Mouse (Mus musculus) macrophage (primary cell): ENCODE data around the gene Foxb1. TPM values are rescaled to one million over a fixed set of nuclear protein-coding genes. Genes with fewer than 3 reads are reported as not detected.

Source experiments
- H3K27ac ChIP-seq: fragments of 350-480 bp; formaldehyde crosslinking; 2 replicates; pipeline ENCODE4 v1.9.0; 2021
- H3K36me3 ChIP-seq: fragments of 350-480 bp; formaldehyde crosslinking; 2 replicates; pipeline ENCODE4 v1.9.0; 2021; ENCODE audit errors: inconsistent target
- H3K4me3 ChIP-seq: fragments of 350-480 bp; formaldehyde crosslinking; 2 replicates; pipeline ENCODE4 v1.9.0; 2021; ENCODE audit errors: inconsistent target
- H3K79me2 ChIP-seq: fragments of 350-480 bp; formaldehyde crosslinking; 2 replicates; pipeline ENCODE4 v1.9.0; 2021; ENCODE audit errors: inconsistent target
- WGBS: methylation state at CpG from one replicate; pipeline ENCODE4 v1.1.7; 2026; ENCODE audit warnings: inconsistent platforms; ENCODE audit not compliant: missing documents; 5-methylcytosine and 5-hydroxymethylcytosine counted together
- polyA plus RNA-seq: library from polyadenylated mRNA; stranded (reverse); fragments of 250-400 nt; gene quantifications from 3 replicates; pipeline ENCODE4 v1.2.4, GENCODE M21; 2018; ENCODE audit warnings: inconsistent platforms

The Foxb1 gene
- polyA plus RNA-seq, 1 experiment from 2014 or later: not detected

DNA sequence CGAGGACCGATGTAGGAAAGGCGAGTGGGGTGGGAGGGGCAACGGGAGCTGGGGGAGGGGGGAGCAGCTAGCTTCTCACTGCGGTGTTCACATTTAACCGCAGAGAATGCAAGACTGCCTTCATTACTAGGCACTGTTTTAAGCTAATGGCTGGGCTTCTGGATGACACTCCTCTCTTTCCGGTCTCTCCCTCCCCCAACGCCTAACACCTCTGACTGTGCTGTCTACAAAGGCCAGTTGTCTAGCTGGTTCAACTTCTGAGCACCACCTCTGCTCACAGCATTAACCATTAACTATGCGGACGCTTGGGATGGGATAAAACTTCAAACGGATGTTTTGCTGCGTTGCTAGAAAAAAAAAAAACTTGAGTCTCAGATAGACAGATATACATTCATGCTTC, 45.3 kb downstream of the Foxb1 start:
- Histone ChIP-seq H3K79me2 (no peaks in the 10 kb centered on the region), H3K4me3 (no peak overlapping the region), H3K36me3 (no peaks in the 10 kb centered on the region), H3K27ac (no peak overlapping the region)
- WGBS: 18% methylated on average over 12 of the region's 12 CpGs

DNA sequence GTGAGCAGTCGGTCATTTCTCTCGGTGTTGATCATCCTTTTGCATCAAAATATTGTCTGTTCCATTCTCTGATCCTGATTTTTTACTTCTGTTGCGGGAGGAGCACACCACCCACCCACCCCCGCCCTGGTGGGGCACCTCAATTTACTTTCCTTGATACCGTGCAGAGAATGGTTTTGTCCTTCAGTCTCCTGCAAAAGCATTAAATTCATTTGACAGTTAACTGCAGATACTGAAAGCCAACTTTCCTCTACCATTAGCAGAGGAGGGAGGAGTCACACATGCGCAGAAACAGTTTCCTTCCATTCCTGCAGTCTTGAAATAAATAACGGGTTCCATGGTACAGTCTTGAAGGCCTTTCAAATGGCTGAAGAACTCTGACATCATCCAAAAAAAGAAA, 46.4 kb downstream of the Foxb1 start:
- 72% methylated on average over 7 of the region's 7 CpGs for WGBS
- Histone ChIP-seq H3K36me3 (no peaks in the 10 kb centered on the region), H3K27ac (no peak overlapping the region), H3K79me2 (no peaks in the 10 kb centered on the region), H3K4me3 (no peak overlapping the region)

DNA sequence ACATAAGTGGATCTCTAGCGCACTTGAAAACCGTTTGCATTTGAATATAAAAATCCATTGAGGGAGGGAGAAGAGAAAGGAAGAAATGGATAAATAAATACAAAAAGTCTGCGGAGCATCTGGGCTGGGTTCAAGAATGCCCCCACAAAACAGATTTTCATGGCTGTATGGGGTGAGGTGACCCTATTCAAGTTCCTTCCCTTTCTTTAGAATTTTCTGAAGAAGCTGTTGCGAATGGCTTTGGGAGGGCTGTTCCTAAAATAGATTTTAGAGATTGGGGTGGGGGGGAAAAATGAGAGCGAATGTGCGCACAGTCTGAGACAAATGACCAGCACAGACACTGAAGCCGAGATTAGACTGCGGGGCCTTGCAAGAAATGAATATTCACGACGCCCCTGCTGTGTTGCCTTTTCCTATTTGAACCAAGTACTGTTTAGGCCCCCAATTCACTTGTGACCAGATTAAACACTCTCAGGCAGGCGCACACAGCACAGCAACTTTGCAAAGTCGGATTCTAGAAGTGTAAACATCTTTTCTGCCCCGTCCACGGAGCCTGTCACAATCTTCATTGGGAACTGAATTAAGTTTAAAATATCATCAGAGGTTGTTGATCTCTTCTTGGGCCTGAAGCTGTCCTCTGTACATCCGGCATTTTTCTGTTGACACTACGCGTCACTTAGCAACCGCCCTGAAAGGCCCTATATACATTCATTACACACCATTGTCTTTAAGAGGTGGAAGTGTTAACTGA, 47.0 kb downstream of the Foxb1 start:
- Histone ChIP-seq H3K4me3 (no peak overlapping the region), H3K79me2 (no peaks in the 10 kb centered on the region), H3K27ac (no peak overlapping the region), H3K36me3 (no peaks in the 10 kb centered on the region)
- WGBS: 76% methylated on average over 18 of the region's 18 CpGs

DNA sequence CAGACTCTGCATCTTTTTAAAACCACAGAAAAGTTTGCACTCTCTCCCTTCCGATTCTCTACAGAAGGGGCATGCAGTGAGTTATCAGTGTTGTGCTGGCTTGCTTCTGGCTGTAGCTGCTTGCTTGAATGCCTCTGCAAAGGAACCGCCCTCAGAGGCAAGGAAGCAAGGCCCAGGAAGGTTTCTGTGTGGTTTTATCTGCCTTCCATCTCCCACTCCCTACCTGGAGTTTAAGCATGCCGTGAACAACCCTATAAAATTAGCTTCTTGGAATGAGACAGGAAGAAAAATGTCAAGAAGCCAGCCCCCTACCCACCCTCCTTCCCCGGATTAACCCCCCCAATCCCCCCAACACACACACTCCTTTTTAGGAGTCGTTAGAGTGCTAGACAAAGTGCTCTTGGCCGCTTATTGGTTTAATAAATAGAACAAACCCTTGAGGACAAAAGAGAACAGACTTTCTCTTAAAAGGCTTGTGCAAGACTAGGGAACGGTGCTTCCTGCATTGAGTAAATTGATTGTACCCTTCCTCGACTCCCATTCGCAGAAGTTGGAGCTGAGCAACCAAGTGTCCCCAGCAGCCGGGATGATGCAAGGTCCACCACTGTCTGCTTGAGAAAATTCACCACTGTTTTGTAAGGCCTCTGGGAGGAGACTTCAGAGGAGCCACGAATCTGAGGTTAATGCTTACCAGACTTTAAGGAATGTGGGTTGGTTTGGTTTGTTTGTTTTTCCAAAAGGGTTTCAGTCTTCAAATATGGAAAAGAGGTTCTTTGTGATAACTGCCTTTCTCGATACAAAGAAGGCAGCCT, 47.8 kb downstream of the Foxb1 start:
- H3K36me3 ChIP-seq: no peaks in the 10 kb centered on the region
- no peak overlapping the region for H3K27ac ChIP-seq
- H3K79me2 ChIP-seq: no peaks in the 10 kb centered on the region
- H3K4me3 ChIP-seq: no peak overlapping the region
- 33% methylated on average over 12 of the region's 12 CpGs for WGBS

Other genes starting within 250 kb of the Foxb1 start
- gene Bnip2, start 228.5 kb upstream of the Foxb1 start, polyA plus RNA-seq: 124 to 188 TPM (median 130 TPM) in 3 replicates